Mouse (Mus musculus): ENCODE results near the gene Gm5148. TPM values are rescaled to one million over a fixed set of nuclear protein-coding genes. Genes with fewer than 3 reads are reported as not detected.
A peak's percentile ranks its signal among the peaks of the same experiment; 100 is the strongest.

Gene Gm5148
- polyA plus RNA-seq, 1 experiment from 2014 or later: 11.7 TPM

- no peak overlapping the region for H3K4me2 ChIP-seq (replicated peaks; ENCODE audit: low read depth, low read length)
- peaks cover 6% of the 10 kb centered on the region; the same call in 1 of the 2 replicates for H3K4me1 ChIP-seq (ENCODE audit: insufficient read depth, low read depth, low read length)
- no peaks in the 10 kb centered on the region for H3K9me3 ChIP-seq (ENCODE audit: low read length)
- H3K27ac ChIP-seq (ENCODE audit: low read length): no peak overlapping the region
- no peak overlapping the region for H3K4me3 ChIP-seq (ENCODE audit: low read depth, low read length)
- H3K36me3 ChIP-seq (ENCODE audit: insufficient read depth, low read length): no peaks in the 10 kb centered on the region
- no peak overlapping the region for H3K9ac ChIP-seq (replicated peaks; ENCODE audit: low read depth)
- WGBS: 85% methylated on average over 6 of the region's 6 CpGs
- TF ChIP-seq EP300 (IDR thresholded peaks at IDR 0.05): no peak
- no peak for TF ChIP-seq CTCF (IDR thresholded peaks at IDR 0.05)
- ATAC-seq: no peak
- no peaks in the 10 kb centered on the region for H3K27me3 ChIP-seq (replicated peaks; ENCODE audit: insufficient read depth, low read length)
- no peak for DNase-seq (ENCODE audit: low spot score)
Measured at GRCm38 (mm10) chr3:37707801-37708200, 16.5 kb downstream of the Gm5148 start.

DNA sequence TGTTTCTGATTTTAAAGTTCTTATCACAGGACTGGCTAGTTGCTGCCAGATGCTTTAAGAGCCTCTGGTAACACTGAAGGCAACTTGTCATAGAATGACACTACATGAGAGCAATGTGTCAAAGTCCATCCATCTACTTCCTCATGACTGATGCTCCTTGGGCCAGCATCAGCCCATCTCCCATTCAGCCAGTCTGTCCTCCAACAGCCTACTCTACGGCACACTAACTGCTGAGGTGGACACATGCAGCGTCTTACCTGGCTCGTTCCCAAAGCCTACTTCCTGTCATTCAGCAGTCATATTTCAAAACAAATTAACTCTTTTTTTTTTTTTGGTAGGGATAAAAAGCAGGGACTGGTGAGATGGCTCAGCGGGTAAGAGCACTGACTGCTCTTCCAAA is 17.9 kb downstream of the Gm5148 start:
- no peak overlapping the region for H3K4me2 ChIP-seq (replicated peaks; ENCODE audit: low read depth, low read length)
- no peak overlapping the region for H3K9ac ChIP-seq (replicated peaks; ENCODE audit: low read depth)
- ATAC-seq (peak; percentile 35; the same call in 1 of the 2 replicates), DNase-seq (ENCODE audit: low spot score) (peak; percentile 48)
- H3K36me3 ChIP-seq (ENCODE audit: insufficient read depth, low read length): no peaks in the 10 kb centered on the region
- TF ChIP-seq EP300 (IDR thresholded peaks at IDR 0.05) (peak; percentile 36; the same call in 1 of the 2 replicates), CTCF (IDR thresholded peaks at IDR 0.05) (no peak)
- H3K4me3 ChIP-seq (ENCODE audit: low read depth, low read length): no peak overlapping the region
- peaks cover 6% of the 10 kb centered on the region; the same call in 1 of the 2 replicates for H3K4me1 ChIP-seq (ENCODE audit: insufficient read depth, low read depth, low read length)
- peak overlapping the region; percentile 73; the same call in 1 of the 2 replicates for H3K27ac ChIP-seq (ENCODE audit: low read length)
- WGBS: 28% methylated on average over 4 of the region's 4 CpGs
- no peaks in the 10 kb centered on the region for H3K9me3 ChIP-seq (ENCODE audit: low read length)
- H3K27me3 ChIP-seq (replicated peaks; ENCODE audit: insufficient read depth, low read length): no peaks in the 10 kb centered on the region

- H3K27ac ChIP-seq (ENCODE audit: low read length): peak overlapping the region; percentile 73
- no peaks in the 10 kb centered on the region for H3K36me3 ChIP-seq (ENCODE audit: insufficient read depth, low read length)
- peaks cover 6% of the 10 kb centered on the region; the same call in 1 of the 2 replicates for H3K4me1 ChIP-seq (ENCODE audit: insufficient read depth, low read depth, low read length)
- H3K27me3 ChIP-seq (replicated peaks; ENCODE audit: insufficient read depth, low read length): no peaks in the 10 kb centered on the region
- TF ChIP-seq CTCF (IDR thresholded peaks at IDR 0.05) (no peak), EP300 (IDR thresholded peaks at IDR 0.05) (peak; percentile 41; the same call in 1 of the 2 replicates)
- no peak overlapping the region for H3K4me2 ChIP-seq (replicated peaks; ENCODE audit: low read depth, low read length)
- no peak overlapping the region for H3K4me3 ChIP-seq (ENCODE audit: low read depth, low read length)
- WGBS: 13% methylated on average over 6 of the region's 6 CpGs
- ATAC-seq (peak; percentile 49), DNase-seq (ENCODE audit: low spot score) (peak; percentile 48)
- H3K9me3 ChIP-seq (ENCODE audit: low read length): no peaks in the 10 kb centered on the region
- H3K9ac ChIP-seq (replicated peaks; ENCODE audit: low read depth): no peak overlapping the region
Measured at GRCm38 (mm10) chr3:37705436-37705835, 18.9 kb downstream of the Gm5148 start.

GRCm38 (mm10) chr3:37704701-37705279 is 19.5 kb downstream of the Gm5148 start:
- 26% methylated on average over 14 of the region's 14 CpGs for WGBS
- Histone ChIP-seq H3K9ac (replicated peaks; ENCODE audit: low read depth) (no peak overlapping the region), H3K27ac (ENCODE audit: low read length) (peak overlapping the region; percentile 73), H3K36me3 (ENCODE audit: insufficient read depth, low read length) (no peaks in the 10 kb centered on the region), H3K4me1 (ENCODE audit: insufficient read depth, low read depth, low read length) (peaks cover 6% of the 10 kb centered on the region; the same call in 1 of the 2 replicates), H3K27me3 (replicated peaks; ENCODE audit: insufficient read depth, low read length) (no peaks in the 10 kb centered on the region), H3K4me2 (replicated peaks; ENCODE audit: low read depth, low read length) (no peak overlapping the region), H3K9me3 (ENCODE audit: low read length) (no peaks in the 10 kb centered on the region), H3K4me3 (ENCODE audit: low read depth, low read length) (no peak overlapping the region)
- no peak for TF ChIP-seq EP300 (IDR thresholded peaks at IDR 0.05)
- no peak for TF ChIP-seq CTCF (IDR thresholded peaks at IDR 0.05)
- DNase-seq (ENCODE audit: low spot score) (peak; percentile 73), ATAC-seq (peak; percentile 81)

DNA sequence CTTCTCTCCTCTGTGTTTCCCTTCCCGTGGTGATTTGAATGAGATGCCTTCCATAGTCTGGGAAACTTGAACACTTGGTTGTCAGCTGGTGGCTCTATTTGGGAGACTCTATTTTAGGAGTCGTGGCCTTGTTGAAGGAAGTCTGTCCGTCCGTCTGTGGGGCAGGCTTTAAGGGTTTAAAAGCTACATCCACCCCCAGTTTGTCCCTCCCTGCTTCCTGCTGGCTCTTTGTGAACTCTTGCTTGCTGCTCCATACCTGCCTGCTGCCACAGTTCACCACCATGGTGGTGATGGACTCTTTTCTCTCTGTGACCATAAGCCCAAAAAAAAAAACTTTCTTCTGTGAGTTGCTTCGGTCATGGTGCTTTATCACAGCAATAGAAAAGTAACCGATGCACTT is 21.2 kb downstream of the Gm5148 start:
- DNase-seq (ENCODE audit: low spot score): no peak
- ATAC-seq: no peak
- no peak overlapping the region for H3K27ac ChIP-seq (ENCODE audit: low read length)
- H3K36me3 ChIP-seq (ENCODE audit: insufficient read depth, low read length): no peaks in the 10 kb centered on the region
- no peaks in the 10 kb centered on the region for H3K9me3 ChIP-seq (ENCODE audit: low read length)
- no peaks in the 10 kb centered on the region for H3K27me3 ChIP-seq (replicated peaks; ENCODE audit: insufficient read depth, low read length)
- 92% methylated on average over 6 of the region's 6 CpGs for WGBS
- H3K4me1 ChIP-seq (ENCODE audit: insufficient read depth, low read depth, low read length): peaks cover 6% of the 10 kb centered on the region; the same call in 1 of the 2 replicates
- H3K4me3 ChIP-seq (ENCODE audit: low read depth, low read length): no peak overlapping the region
- no peak overlapping the region for H3K9ac ChIP-seq (replicated peaks; ENCODE audit: low read depth)
- no peak for TF ChIP-seq CTCF (IDR thresholded peaks at IDR 0.05)
- no peak for TF ChIP-seq EP300 (IDR thresholded peaks at IDR 0.05)
- H3K4me2 ChIP-seq (replicated peaks; ENCODE audit: low read depth, low read length): no peak overlapping the region

DNA sequence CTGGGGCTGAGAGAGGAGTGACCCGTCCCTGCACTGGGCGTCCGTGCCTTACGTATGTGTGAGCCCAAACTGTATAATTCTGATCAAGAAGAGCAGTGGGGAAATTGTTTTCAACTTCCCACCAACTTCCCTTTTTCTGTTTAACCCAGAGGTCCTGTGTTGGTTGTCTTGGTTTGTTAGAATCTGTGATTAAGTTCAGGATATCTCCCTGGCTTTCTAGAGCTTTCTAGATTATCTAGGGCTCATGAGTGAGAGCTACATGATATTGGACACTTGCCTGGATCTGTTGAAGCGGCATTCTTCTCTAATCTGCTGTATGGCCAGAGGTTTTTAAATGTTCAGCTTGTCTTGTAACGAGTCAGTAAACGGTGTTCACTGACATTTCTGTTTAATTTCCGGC is 30.7 kb downstream of the Gm5148 start:
- Histone ChIP-seq H3K36me3 (ENCODE audit: insufficient read depth, low read length) (no peaks in the 10 kb centered on the region), H3K4me2 (replicated peaks; ENCODE audit: low read depth, low read length) (no peak overlapping the region), H3K9me3 (ENCODE audit: low read length) (no peaks in the 10 kb centered on the region), H3K4me1 (ENCODE audit: insufficient read depth, low read depth, low read length) (no peaks in the 10 kb centered on the region), H3K27ac (ENCODE audit: low read length) (no peak overlapping the region), H3K27me3 (replicated peaks; ENCODE audit: insufficient read depth, low read length) (no peaks in the 10 kb centered on the region), H3K9ac (replicated peaks; ENCODE audit: low read depth) (no peak overlapping the region), H3K4me3 (ENCODE audit: low read depth, low read length) (no peak overlapping the region)
- TF ChIP-seq CTCF (IDR thresholded peaks at IDR 0.05) (no peak), EP300 (IDR thresholded peaks at IDR 0.05) (no peak)
- ATAC-seq (no peak), DNase-seq (ENCODE audit: low spot score) (peak; percentile 53)
- WGBS: 43% methylated on average over 8 of the region's 8 CpGs

All from lung, postnatal 0 days (tissue).